ENCODE assay signal across 7 mouse cellular contexts in the genomic region with DNA sequence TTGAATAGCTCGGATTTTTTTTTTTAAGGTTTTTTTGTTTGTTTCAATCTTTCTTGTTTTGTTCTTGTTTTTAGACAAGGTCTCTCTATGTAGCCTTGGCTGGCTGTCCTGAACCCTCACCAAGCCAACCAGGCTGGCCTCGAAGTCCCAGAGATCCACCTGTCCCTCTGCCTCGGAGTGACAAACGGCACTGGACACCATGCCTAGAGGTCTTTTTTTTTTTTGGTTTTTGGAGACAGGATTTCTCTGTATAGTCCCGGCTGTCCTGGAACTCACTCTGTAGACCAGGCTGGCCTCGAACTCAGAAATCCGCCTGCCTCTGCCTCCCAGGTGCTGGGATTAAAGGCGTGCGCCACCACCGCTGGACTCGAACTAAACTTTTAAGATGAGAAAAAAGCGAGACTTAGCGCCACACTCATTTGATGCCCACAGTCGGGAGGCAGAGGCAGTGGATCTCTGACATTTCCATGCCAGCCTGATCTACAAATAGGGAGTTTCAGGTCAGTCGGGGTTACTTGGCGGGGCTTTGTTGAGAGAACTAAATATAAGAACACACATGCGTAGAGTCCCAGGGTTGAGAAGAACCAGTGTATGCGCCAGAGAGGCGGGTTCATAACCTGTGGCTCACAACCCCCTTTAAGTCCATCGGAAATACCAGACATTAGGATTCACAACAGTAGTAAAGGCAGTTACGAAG. TPM values are rescaled to one million over a fixed set of nuclear protein-coding genes. Genes with fewer than 3 reads are reported as not detected.
DNase-seq lines count a peak whose midpoint lies in the region; ATAC-seq and TF ChIP-seq lines count a peak whose summit lies in the region.

No protein-coding gene starts in this region.

- no peak overlapping the region for H3K27ac ChIP-seq in lung, postnatal 0 days (ENCODE audit: low read length)
- no peak overlapping the region for H3K27ac ChIP-seq in forebrain, embryonic 13.5 days
- H3K27ac ChIP-seq in limb, embryonic 13.5 days = no peak overlapping the region
- no peak overlapping the region for H3K27ac ChIP-seq in stomach, embryonic 15.5 days

- DNase-seq in lung, postnatal 0 days (ENCODE audit: low spot score) = no peak
- no peak for DNase-seq in lung, adult 2 months
- DNase-seq in urinary bladder, adult 18-20 months (ENCODE audit: low spot score in 2 of 2) = no peak
- no peak for DNase-seq in spleen, adult 12 weeks (ENCODE audit: low spot score)

- 0 out of 2 replicates have a peak, but pooled peaks cover 5% of the 10 kb centered on the region for H3K4me1 ChIP-seq in lung, postnatal 0 days (ENCODE audit: insufficient read depth, low read depth, low read length)
- no peaks in the 10 kb centered on the region for H3K4me1 ChIP-seq in lung, adult 2 months (ENCODE audit: control insufficient read depth, insufficient read depth, low read length)
- peaks cover 29% of the 10 kb centered on the region for H3K4me1 ChIP-seq in forebrain, embryonic 13.5 days
- H3K4me1 ChIP-seq in limb, embryonic 13.5 days = peaks cover 24% of the 10 kb centered on the region
- H3K4me1 ChIP-seq in stomach, embryonic 15.5 days = peaks cover 17% of the 10 kb centered on the region

- no peak for TF ChIP-seq CTCF in lung, postnatal 0 days (IDR thresholded peaks at IDR 0.05)
- TF ChIP-seq CTCF in lung, adult 2 months (IDR thresholded peaks at IDR 0.05; ENCODE audit: insufficient read depth, low read length) = no peak

- no peak for ATAC-seq in lung, postnatal 0 days
- ATAC-seq in forebrain, embryonic 13.5 days = no peak
- ATAC-seq in limb, embryonic 13.5 days (ENCODE audit: low FRiP score, low read depth) = no peak
- no peak for ATAC-seq in stomach, embryonic 15.5 days (ENCODE audit: insufficient read depth, low FRiP score, low read depth)

- peak overlapping the region; percentile 82 for H3K4me3 ChIP-seq in lung, postnatal 0 days (ENCODE audit: low read depth, low read length)
- H3K4me3 ChIP-seq in lung, adult 2 months (replicated peaks; ENCODE audit: extremely low read depth, low read depth, low read length) = no peak overlapping the region
- H3K4me3 ChIP-seq in forebrain, embryonic 13.5 days = peak overlapping the region; percentile 87
- peak overlapping the region; percentile 87 for H3K4me3 ChIP-seq in limb, embryonic 13.5 days
- H3K4me3 ChIP-seq in stomach, embryonic 15.5 days (replicated peaks) = peak overlapping the region; percentile 81

- peak overlapping the region; percentile 100 for H3K4me2 ChIP-seq in lung, postnatal 0 days (replicated peaks; ENCODE audit: low read depth, low read length)
- H3K4me2 ChIP-seq in forebrain, embryonic 13.5 days = peak overlapping the region; percentile 99
- peak overlapping the region; percentile 98 for H3K4me2 ChIP-seq in limb, embryonic 13.5 days (replicated peaks)
- peak overlapping the region; percentile 95 for H3K4me2 ChIP-seq in stomach, embryonic 15.5 days

- H3K9ac ChIP-seq in lung, postnatal 0 days (replicated peaks; ENCODE audit: low read depth) = peak overlapping the region; percentile 83; the same call in 1 of the 2 replicates
- peak overlapping the region; percentile 94 for H3K9ac ChIP-seq in forebrain, embryonic 13.5 days
- H3K9ac ChIP-seq in limb, embryonic 13.5 days = peak overlapping the region; percentile 89
- H3K9ac ChIP-seq in stomach, embryonic 15.5 days = peak overlapping the region; percentile 53; the same call in 1 of the 2 replicates

- WGBS in lung, postnatal 0 days = 56% methylated on average over 21 of the region's 21 CpGs
- WGBS in lung, adult 2 months = 60% methylated on average over 21 of the region's 21 CpGs
- 65% methylated on average over 21 of the region's 21 CpGs for WGBS in forebrain, embryonic 13.5 days
- 63% methylated on average over 21 of the region's 21 CpGs for WGBS in limb, embryonic 13.5 days
- 60% methylated on average over 21 of the region's 21 CpGs for WGBS in stomach, embryonic 15.5 days

- H3K9me3 ChIP-seq in lung, postnatal 0 days (ENCODE audit: low read length) = no peaks in the 10 kb centered on the region
- no peaks in the 10 kb centered on the region for H3K9me3 ChIP-seq in forebrain, embryonic 13.5 days (replicated peaks)
- no peaks in the 10 kb centered on the region for H3K9me3 ChIP-seq in limb, embryonic 13.5 days
- H3K9me3 ChIP-seq in stomach, embryonic 15.5 days = no peaks in the 10 kb centered on the region

- TF ChIP-seq POLR2A in lung, adult 2 months (IDR thresholded peaks at IDR 0.05; ENCODE audit: borderline replicate concordance, extremely low read depth, low read depth, low read length) = no peak

- peaks cover 22% of the 10 kb centered on the region for H3K36me3 ChIP-seq in lung, postnatal 0 days (ENCODE audit: insufficient read depth, low read length)
- H3K36me3 ChIP-seq in forebrain, embryonic 13.5 days (ENCODE audit: poor library complexity, severe bottlenecking) = peaks cover 29% of the 10 kb centered on the region
- peaks cover 37% of the 10 kb centered on the region for H3K36me3 ChIP-seq in limb, embryonic 13.5 days
- H3K36me3 ChIP-seq in stomach, embryonic 15.5 days = no peaks in the 10 kb centered on the region; the same call in 1 of the 2 replicates

- H3K27me3 ChIP-seq in lung, postnatal 0 days (replicated peaks; ENCODE audit: insufficient read depth, low read length) = no peaks in the 10 kb centered on the region
- H3K27me3 ChIP-seq in forebrain, embryonic 13.5 days = 0 out of 2 replicates have a peak, but pooled peaks cover 2% of the 10 kb centered on the region
- no peaks in the 10 kb centered on the region for H3K27me3 ChIP-seq in limb, embryonic 13.5 days
- H3K27me3 ChIP-seq in stomach, embryonic 15.5 days (replicated peaks) = no peaks in the 10 kb centered on the region

- TF ChIP-seq EP300 in lung, postnatal 0 days (IDR thresholded peaks at IDR 0.05) = no peak

RNA-seq across cellular contexts. Expression of a gene that starts 0.9 kb away (rescaled TPM):
- 39.0 and 45.2 TPM in 2 replicates for polyA plus RNA-seq in lung, postnatal 0 days (2015; fragmentation: Nextera tagmentation; extraction: Ambion mirVana)
- polyA plus RNA-seq in lung, adult 2 months (2012; rRNA removed) = 247 and 272 TPM in 2 replicates
- 39.3 and 46.6 TPM in 2 replicates for polyA plus RNA-seq in forebrain, embryonic 13.5 days (2015; fragmentation: Nextera tagmentation; extraction: Ambion mirVana)
- polyA plus RNA-seq in limb, embryonic 13.5 days (2015; fragmentation: Nextera tagmentation; extraction: Ambion mirVana) = 54.2 and 59.2 TPM in 2 replicates
- polyA plus RNA-seq in stomach, embryonic 15.5 days (2015; fragmentation: Nextera tagmentation; extraction: Ambion mirVana) = 38.5 and 43.6 TPM in 2 replicates

RNA-seq across cellular contexts. Expression of a gene that starts 11.7 kb away (rescaled TPM):
- 99.7 and 103 TPM in 2 replicates for polyA plus RNA-seq in lung, postnatal 0 days (2015; fragmentation: Nextera tagmentation; extraction: Ambion mirVana)
- polyA plus RNA-seq in lung, adult 2 months (2012; rRNA removed) = 19.2 and 26.2 TPM in 2 replicates
- polyA plus RNA-seq in forebrain, embryonic 13.5 days (2015; fragmentation: Nextera tagmentation; extraction: Ambion mirVana) = 204 and 214 TPM in 2 replicates
- polyA plus RNA-seq in limb, embryonic 13.5 days (2015; fragmentation: Nextera tagmentation; extraction: Ambion mirVana) = 167 and 171 TPM in 2 replicates
- polyA plus RNA-seq in stomach, embryonic 15.5 days (2015; fragmentation: Nextera tagmentation; extraction: Ambion mirVana) = 155 and 159 TPM in 2 replicates

RNA-seq across cellular contexts. Expression of a gene that starts 12.1 kb away (rescaled TPM):
- polyA plus RNA-seq in lung, postnatal 0 days (2015; fragmentation: Nextera tagmentation; extraction: Ambion mirVana) = 8.8 TPM in 2 replicates
- 13.4 and 16.8 TPM in 2 replicates for polyA plus RNA-seq in lung, adult 2 months (2012; rRNA removed)
- polyA plus RNA-seq in forebrain, embryonic 13.5 days (2015; fragmentation: Nextera tagmentation; extraction: Ambion mirVana) = 28.4 and 29.4 TPM in 2 replicates
- polyA plus RNA-seq in limb, embryonic 13.5 days (2015; fragmentation: Nextera tagmentation; extraction: Ambion mirVana) = 35.4 and 37.0 TPM in 2 replicates
- 36.1 and 40.6 TPM in 2 replicates for polyA plus RNA-seq in stomach, embryonic 15.5 days (2015; fragmentation: Nextera tagmentation; extraction: Ambion mirVana)

RNA-seq across cellular contexts. Expression of a gene that starts 12.7 kb away (rescaled TPM):
- polyA plus RNA-seq in lung, postnatal 0 days (2015; fragmentation: Nextera tagmentation; extraction: Ambion mirVana) = 16.6 and 17.0 TPM in 2 replicates
- polyA plus RNA-seq in lung, adult 2 months (2012; rRNA removed) = 65.1 and 92.1 TPM in 2 replicates
- polyA plus RNA-seq in forebrain, embryonic 13.5 days (2015; fragmentation: Nextera tagmentation; extraction: Ambion mirVana) = 18.1 and 20.6 TPM in 2 replicates
- polyA plus RNA-seq in limb, embryonic 13.5 days (2015; fragmentation: Nextera tagmentation; extraction: Ambion mirVana) = 16.3 and 16.6 TPM in 2 replicates
- 15.4 and 16.6 TPM in 2 replicates for polyA plus RNA-seq in stomach, embryonic 15.5 days (2015; fragmentation: Nextera tagmentation; extraction: Ambion mirVana)

RNA-seq across cellular contexts. Expression of a gene that starts 12.7 kb away (rescaled TPM):
- 102 and 113 TPM in 2 replicates for polyA plus RNA-seq in lung, postnatal 0 days (2015; fragmentation: Nextera tagmentation; extraction: Ambion mirVana)
- polyA plus RNA-seq in lung, adult 2 months (2012; rRNA removed) = 225 and 249 TPM in 2 replicates
- polyA plus RNA-seq in forebrain, embryonic 13.5 days (2015; fragmentation: Nextera tagmentation; extraction: Ambion mirVana) = 12.3 and 15.0 TPM in 2 replicates
- polyA plus RNA-seq in limb, embryonic 13.5 days (2015; fragmentation: Nextera tagmentation; extraction: Ambion mirVana) = 27.4 and 28.4 TPM in 2 replicates
- polyA plus RNA-seq in stomach, embryonic 15.5 days (2015; fragmentation: Nextera tagmentation; extraction: Ambion mirVana) = 47.3 and 50.1 TPM in 2 replicates
